Mouse (Mus musculus): Measurements from ENCODE around the gene Rbm4. TPM values are rescaled to one million over a fixed set of nuclear protein-coding genes. Genes with fewer than 3 reads are reported as not detected.

The Rbm4 gene
- polyA plus RNA-seq, 1 experiment from 2014 or later: 72.3 TPM

DNA sequence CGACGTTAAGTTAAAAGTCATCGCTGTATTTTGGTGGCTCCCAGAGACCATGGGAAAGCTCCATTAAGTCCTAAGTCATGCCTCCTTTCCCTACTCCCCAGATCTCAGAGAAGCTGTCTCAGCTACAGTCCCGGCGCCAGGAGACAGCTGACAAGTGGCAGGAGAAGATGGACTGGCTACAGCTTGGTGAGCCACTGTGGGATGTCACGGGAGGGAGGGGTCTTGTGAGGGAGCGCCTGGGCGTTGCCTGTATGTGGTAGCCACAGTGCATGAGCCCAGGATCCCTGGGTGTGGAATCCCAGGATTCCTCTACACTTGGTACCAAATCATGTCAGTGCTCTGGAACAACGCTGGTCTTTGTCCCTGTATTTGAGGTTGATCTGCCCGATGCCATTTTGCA lies 45.2 kb downstream of the Rbm4 start:
- H3K4me2 ChIP-seq: no peak overlapping the region
- H3K27ac ChIP-seq (replicated peaks): no peak overlapping the region
- 87% methylated on average over 10 of the region's 10 CpGs for WGBS
- no peaks in the 10 kb centered on the region for H3K9me3 ChIP-seq
- no peak overlapping the region for H3K4me3 ChIP-seq
- peaks cover 75% of the 10 kb centered on the region for H3K36me3 ChIP-seq
- no peak overlapping the region for H3K9ac ChIP-seq
- no peaks in the 10 kb centered on the region for H3K4me1 ChIP-seq (replicated peaks)
- ATAC-seq (ENCODE audit: low FRiP score, low read depth): no peak
- H3K27me3 ChIP-seq: no peaks in the 10 kb centered on the region

DNA sequence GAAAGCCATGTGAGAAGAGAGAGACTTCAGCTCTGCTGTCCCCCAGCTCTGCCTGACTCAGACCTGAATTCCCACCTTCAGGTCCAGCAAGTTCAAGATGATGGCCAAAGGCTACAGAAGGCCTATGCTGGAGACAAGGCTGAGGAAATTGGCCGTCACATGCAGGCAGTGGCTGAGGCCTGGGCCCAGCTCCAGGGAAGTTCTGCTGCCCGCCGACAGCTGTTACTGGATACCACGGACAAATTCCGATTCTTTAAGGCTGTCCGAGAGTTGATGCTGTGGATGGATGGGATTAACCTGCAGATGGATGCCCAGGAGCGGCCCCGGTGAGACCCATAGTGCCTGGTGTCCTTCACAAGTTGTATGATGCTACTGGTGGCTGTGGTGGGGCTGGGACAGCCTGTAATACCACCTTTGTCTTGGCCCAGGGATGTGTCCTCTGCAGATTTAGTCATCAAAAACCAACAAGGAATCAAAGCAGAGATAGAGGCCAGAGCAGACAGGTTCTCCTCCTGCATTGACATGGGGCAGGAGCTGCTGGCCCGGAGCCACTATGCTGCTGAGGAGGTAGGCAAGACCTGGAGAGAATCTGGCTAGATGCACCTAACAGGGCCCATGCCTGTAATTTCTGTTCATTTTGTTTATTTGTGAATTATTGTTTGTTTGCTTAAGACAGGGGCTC lies 45.9 kb downstream of the Rbm4 start:
- Histone ChIP-seq H3K9me3 (no peaks in the 10 kb centered on the region), H3K4me3 (no peak overlapping the region), H3K4me2 (no peak overlapping the region), H3K9ac (no peak overlapping the region), H3K27ac (replicated peaks) (no peak overlapping the region), H3K36me3 (peaks cover 78% of the 10 kb centered on the region), H3K4me1 (replicated peaks) (no peaks in the 10 kb centered on the region), H3K27me3 (no peaks in the 10 kb centered on the region)
- WGBS: 92% methylated on average over 9 of the region's 9 CpGs
- ATAC-seq (ENCODE audit: low FRiP score, low read depth): no peak

DNA sequence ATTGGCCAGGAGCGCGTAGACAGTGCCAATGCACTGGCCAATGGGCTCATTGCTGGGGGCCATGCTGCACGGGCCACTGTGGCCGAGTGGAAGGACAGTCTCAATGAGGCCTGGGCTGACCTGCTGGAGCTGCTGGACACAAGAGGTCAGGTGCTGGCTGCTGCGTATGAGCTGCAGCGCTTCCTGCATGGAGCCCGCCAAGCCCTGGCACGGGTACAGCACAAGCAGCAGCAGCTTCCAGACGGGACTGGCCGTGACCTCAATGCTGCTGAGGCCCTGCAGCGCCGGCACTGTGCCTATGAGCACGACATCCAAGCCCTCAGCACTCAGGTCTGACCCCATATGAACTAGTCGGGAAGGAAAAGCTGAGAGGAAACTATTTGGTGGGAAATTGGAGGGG lies 47.1 kb downstream of the Rbm4 start:
- H3K9ac ChIP-seq: no peak overlapping the region
- 81% methylated on average over 14 of the region's 14 CpGs for WGBS
- H3K27me3 ChIP-seq: no peaks in the 10 kb centered on the region
- no peaks in the 10 kb centered on the region for H3K4me1 ChIP-seq (replicated peaks)
- no peak overlapping the region for H3K4me2 ChIP-seq
- no peak overlapping the region for H3K4me3 ChIP-seq
- peaks cover 82% of the 10 kb centered on the region for H3K36me3 ChIP-seq
- ATAC-seq (ENCODE audit: low FRiP score, low read depth): no peak
- H3K27ac ChIP-seq (replicated peaks): no peak overlapping the region
- H3K9me3 ChIP-seq: no peaks in the 10 kb centered on the region

DNA sequence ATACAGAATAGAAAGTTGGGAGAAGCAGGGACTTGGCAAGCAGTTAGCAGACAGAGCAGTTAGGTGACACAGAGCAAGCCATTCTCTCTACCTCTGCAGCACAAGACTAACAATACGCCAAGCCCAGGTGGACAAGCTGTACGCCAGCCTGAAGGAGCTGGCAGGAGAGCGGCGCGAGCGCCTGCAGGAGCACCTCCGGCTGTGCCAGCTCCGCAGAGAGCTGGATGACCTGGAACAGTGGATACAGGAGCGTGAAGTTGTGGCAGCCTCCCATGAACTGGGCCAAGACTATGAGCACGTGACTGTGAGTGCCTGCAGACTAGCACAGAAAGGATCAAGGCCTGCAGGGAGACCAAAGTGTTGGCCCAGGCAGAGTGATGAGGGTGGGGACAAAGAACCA lies 48.0 kb downstream of the Rbm4 start:
- Histone ChIP-seq H3K27ac (replicated peaks) (no peak overlapping the region), H3K36me3 (peaks cover 83% of the 10 kb centered on the region), H3K27me3 (no peaks in the 10 kb centered on the region), H3K9me3 (no peaks in the 10 kb centered on the region), H3K4me2 (no peak overlapping the region), H3K4me3 (no peak overlapping the region), H3K4me1 (replicated peaks) (no peaks in the 10 kb centered on the region), H3K9ac (no peak overlapping the region)
- WGBS: 92% methylated on average over 10 of the region's 10 CpGs
- no peak for ATAC-seq (ENCODE audit: low FRiP score, low read depth)

DNA sequence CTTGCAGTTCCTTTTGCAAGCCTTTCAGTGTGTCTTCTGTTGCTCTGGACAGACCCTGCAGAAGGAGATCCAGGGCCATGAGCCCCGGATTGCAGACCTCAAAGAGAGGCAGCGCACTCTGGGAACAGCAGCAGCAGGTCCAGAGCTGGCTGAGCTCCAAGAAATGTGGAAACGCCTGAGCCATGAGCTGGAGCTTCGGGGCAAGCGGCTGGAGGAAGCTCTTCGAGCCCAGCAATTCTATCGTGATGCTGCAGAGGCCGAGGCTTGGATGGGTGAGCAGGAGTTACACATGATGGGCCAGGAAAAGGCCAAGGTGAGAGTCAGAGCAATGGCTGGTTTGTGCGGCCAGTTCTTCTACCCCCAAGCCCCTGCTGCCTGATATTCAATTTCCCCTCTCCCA lies 48.6 kb downstream of the Rbm4 start:
- H3K27ac ChIP-seq (replicated peaks): no peak overlapping the region
- peaks cover 84% of the 10 kb centered on the region for H3K36me3 ChIP-seq
- no peak overlapping the region for H3K9ac ChIP-seq
- H3K4me2 ChIP-seq: no peak overlapping the region
- ATAC-seq (ENCODE audit: low FRiP score, low read depth): no peak
- 65% methylated on average over 9 of the region's 9 CpGs for WGBS
- no peaks in the 10 kb centered on the region for H3K9me3 ChIP-seq
- no peak overlapping the region for H3K4me3 ChIP-seq
- no peaks in the 10 kb centered on the region for H3K4me1 ChIP-seq (replicated peaks)
- no peaks in the 10 kb centered on the region for H3K27me3 ChIP-seq

DNA sequence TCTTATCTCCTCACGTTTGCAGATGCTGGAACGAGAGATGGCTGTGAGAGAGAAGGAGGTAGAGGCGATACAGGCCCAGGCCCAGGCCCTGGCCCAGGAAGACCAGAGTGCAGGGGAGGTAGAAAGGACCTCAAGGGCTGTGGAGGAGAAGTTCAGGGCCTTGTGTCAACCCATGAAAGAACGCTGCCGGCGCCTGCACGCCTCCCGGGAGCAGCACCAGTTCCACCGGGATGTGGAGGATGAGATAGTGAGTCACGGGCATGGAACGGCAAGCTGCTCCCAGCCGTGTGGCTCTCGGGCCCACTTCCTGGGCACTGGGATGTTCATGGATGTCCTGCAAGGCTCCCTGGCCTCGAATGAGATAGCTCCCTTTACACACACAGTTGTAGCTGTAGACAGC lies 49.7 kb downstream of the Rbm4 start:
- ATAC-seq (ENCODE audit: low FRiP score, low read depth): no peak
- no peaks in the 10 kb centered on the region for H3K27me3 ChIP-seq
- WGBS: 87% methylated on average over 14 of the region's 14 CpGs
- no peak overlapping the region for H3K4me3 ChIP-seq
- H3K9me3 ChIP-seq: no peaks in the 10 kb centered on the region
- H3K9ac ChIP-seq: no peak overlapping the region
- H3K27ac ChIP-seq (replicated peaks): no peak overlapping the region
- H3K4me2 ChIP-seq: no peak overlapping the region
- no peaks in the 10 kb centered on the region for H3K4me1 ChIP-seq (replicated peaks)
- H3K36me3 ChIP-seq: peaks cover 86% of the 10 kb centered on the region

DNA sequence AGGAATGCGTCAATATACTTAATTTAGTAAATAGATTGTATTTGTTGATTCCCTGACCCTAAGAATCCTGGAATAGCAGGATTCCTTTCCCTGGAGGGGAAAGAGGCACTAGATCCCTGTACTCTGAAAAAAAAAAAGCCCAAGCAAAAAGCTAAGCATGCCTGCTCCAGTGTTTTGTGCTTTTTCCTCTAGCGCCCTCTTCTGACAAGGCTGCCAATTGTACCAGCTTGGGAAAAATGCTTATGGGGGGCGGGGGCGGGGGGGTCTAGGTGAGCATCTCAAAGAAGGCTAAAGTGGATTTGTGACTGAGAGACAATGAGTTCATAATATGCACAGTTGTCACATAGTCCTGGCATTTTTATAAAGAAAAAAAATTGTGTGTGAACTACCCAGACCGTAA lies 50.2 kb downstream of the Rbm4 start:
- no peak overlapping the region for H3K9ac ChIP-seq
- WGBS: 41% methylated on average over 5 of the region's 5 CpGs
- no peak overlapping the region for H3K27ac ChIP-seq (replicated peaks)
- no peak overlapping the region for H3K4me2 ChIP-seq
- H3K4me3 ChIP-seq: no peak overlapping the region
- no peaks in the 10 kb centered on the region for H3K4me1 ChIP-seq (replicated peaks)
- no peaks in the 10 kb centered on the region for H3K27me3 ChIP-seq
- ATAC-seq (ENCODE audit: low FRiP score, low read depth): no peak
- no peaks in the 10 kb centered on the region for H3K9me3 ChIP-seq
- H3K36me3 ChIP-seq: peaks cover 87% of the 10 kb centered on the region

DNA sequence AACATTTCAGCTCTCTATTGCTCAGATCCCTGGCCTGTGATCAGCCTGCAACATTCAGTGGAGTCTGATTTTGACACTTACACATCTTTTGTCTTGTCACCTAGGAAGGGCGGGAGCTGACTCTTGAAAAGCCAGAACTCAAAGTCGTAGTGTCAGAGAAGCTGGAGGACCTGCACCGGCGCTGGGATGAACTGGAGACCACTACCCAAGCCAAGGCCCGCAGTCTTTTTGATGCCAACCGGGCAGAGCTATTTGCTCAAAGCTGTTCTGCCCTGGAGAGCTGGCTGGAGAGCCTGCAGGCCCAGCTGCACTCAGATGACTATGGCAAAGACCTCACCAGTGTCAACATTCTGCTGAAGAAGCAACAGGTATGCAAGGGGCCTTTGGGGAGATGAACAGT lies 51.5 kb downstream of the Rbm4 start:
- Histone ChIP-seq H3K4me1 (replicated peaks) (no peaks in the 10 kb centered on the region), H3K27me3 (no peaks in the 10 kb centered on the region), H3K9me3 (no peaks in the 10 kb centered on the region), H3K4me2 (no peak overlapping the region), H3K27ac (replicated peaks) (no peak overlapping the region), H3K9ac (no peak overlapping the region), H3K4me3 (no peak overlapping the region), H3K36me3 (peaks cover 89% of the 10 kb centered on the region)
- ATAC-seq (ENCODE audit: low FRiP score, low read depth): no peak
- WGBS: 91% methylated on average over 6 of the region's 6 CpGs

DNA sequence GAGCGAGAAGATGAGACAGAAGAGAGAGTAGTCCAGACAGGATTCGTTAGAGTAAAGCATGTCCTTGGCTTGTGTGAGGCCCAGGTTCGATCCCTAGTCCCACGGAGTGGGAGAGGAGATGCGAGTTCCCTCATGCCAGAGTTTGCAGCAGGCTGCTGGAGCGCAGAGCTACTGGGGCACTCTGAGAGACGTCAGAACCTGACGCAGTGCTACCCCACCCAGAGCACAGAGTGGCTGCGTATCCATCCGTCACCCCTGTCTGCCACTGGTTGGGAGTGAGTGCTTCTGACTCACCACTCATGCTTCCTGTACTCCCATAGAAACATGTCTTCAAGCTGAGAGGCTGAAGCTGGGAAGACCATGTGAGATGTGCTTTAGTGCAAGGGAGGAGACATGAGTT lies 52.2 kb downstream of the Rbm4 start:
- H3K4me1 ChIP-seq (replicated peaks): no peaks in the 10 kb centered on the region
- no peak overlapping the region for H3K4me3 ChIP-seq
- ATAC-seq (ENCODE audit: low FRiP score, low read depth): no peak
- H3K27me3 ChIP-seq: no peaks in the 10 kb centered on the region
- H3K36me3 ChIP-seq: peaks cover 89% of the 10 kb centered on the region
- H3K27ac ChIP-seq (replicated peaks): no peak overlapping the region
- H3K9ac ChIP-seq: no peak overlapping the region
- 85% methylated on average over 10 of the region's 10 CpGs for WGBS
- no peak overlapping the region for H3K4me2 ChIP-seq
- H3K9me3 ChIP-seq: no peaks in the 10 kb centered on the region

DNA sequence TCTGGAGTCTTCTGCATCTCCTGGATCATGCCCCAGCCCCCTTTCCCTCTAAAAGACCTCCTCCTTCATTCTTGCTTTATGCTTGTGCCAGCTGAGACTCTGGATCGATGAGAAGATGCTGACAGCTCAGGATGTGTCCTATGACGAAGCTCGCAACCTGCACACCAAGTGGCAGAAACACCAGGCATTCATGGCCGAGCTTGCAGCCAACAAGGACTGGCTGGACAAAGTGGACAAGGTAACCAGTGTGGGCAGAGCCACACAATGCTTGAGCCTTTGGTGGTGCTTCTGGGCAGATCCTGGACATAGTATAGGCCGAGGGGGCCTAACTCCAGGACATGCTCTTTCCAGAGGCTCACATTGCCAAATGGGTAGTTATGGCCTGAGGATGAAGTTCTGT lies 53.9 kb downstream of the Rbm4 start:
- Histone ChIP-seq H3K27ac (replicated peaks) (no peak overlapping the region), H3K4me2 (no peak overlapping the region), H3K9ac (no peak overlapping the region), H3K4me3 (no peak overlapping the region), H3K36me3 (peaks cover 79% of the 10 kb centered on the region), H3K27me3 (no peaks in the 10 kb centered on the region), H3K4me1 (replicated peaks) (no peaks in the 10 kb centered on the region), H3K9me3 (no peaks in the 10 kb centered on the region)
- WGBS: 93% methylated on average over 5 of the region's 5 CpGs
- ATAC-seq (ENCODE audit: low FRiP score, low read depth): no peak

DNA sequence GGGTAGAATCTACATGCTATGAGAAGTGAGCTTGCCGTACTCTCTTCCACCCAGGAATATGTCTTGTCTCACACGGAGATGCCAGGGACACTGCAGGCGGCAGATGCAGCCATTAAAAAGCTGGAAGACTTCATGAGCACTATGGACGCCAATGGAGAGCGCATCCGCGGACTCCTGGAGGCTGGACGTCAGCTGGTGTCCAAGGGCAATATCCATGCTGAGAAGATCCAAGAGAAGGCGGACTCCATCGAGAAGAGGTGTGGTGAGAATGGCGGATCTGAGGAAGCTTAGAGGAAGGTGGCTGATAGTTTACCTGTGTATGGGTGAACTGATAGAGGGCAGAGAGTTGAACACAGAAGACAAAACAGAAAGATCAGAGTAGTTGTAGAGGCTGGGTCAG lies 54.6 kb downstream of the Rbm4 start:
- Histone ChIP-seq H3K4me2 (no peak overlapping the region), H3K36me3 (peaks cover 80% of the 10 kb centered on the region), H3K27me3 (no peaks in the 10 kb centered on the region), H3K9me3 (no peaks in the 10 kb centered on the region), H3K9ac (no peak overlapping the region), H3K27ac (replicated peaks) (no peak overlapping the region), H3K4me1 (replicated peaks) (no peaks in the 10 kb centered on the region), H3K4me3 (no peak overlapping the region)
- ATAC-seq (ENCODE audit: low FRiP score, low read depth): no peak
- 93% methylated on average over 11 of the region's 11 CpGs for WGBS

DNA sequence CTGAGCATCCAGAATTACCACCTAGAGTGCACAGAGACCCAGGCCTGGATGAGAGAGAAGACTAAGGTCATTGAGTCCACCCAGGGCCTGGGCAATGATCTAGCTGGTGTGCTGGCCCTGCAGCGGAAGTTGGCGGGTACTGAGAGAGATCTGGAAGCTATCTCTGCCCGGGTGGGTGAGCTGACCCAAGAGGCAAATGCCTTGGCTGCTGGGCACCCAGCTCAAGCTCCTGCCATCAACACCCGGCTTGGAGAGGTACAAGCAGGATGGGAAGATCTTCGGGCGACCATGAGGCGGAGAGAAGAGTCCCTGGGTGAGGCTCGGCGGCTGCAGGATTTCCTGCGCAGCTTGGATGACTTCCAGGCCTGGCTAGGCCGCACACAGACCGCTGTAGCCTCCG lies 55.8 kb downstream of the Rbm4 start:
- WGBS: 86% methylated on average over 13 of the region's 13 CpGs
- no peak for ATAC-seq (ENCODE audit: low FRiP score, low read depth)

More for the DNA sequence above, 55.8 kb downstream of the Rbm4 start:
- Histone ChIP-seq H3K36me3 (peaks cover 86% of the 10 kb centered on the region), H3K4me1 (replicated peaks) (no peaks in the 10 kb centered on the region), H3K4me3 (no peak overlapping the region), H3K4me2 (no peak overlapping the region), H3K27me3 (no peaks in the 10 kb centered on the region), H3K27ac (replicated peaks) (no peak overlapping the region), H3K9me3 (no peaks in the 10 kb centered on the region), H3K9ac (no peak overlapping the region)

All from hindbrain, embryonic 15.5 days (tissue).